Mouse (Mus musculus) heart, postnatal 4 days (tissue): ENCODE measurements around the gene Wscd1. TPM values are rescaled to one million over a fixed set of nuclear protein-coding genes. Genes with fewer than 3 reads are reported as not detected.

Experiments
- DNase-seq: peaks from one replicate; pipeline ENCODE4 v3.0.0; 2021
- total RNA-seq, 2 experiments: library from RNA; stranded (reverse); gene quantifications; 2 replicates each; pipeline ENCODE4 v1.2.3; 2021

The Wscd1 gene
- total RNA-seq, result 1 to 10 TPM; 9.6 TPM

GRCm38 (mm10) chr11:71749671-71750070 is at the start of gene Wscd1:
Wscd1 (plus strand) TSS chr11:71749920.
- DNase-seq, result peak; percentile 21

GRCm38 (mm10) chr11:71728066-71728465 is 21.7 kb upstream of the Wscd1 start:
- DNase-seq, result no peak

GRCm38 (mm10) chr11:71729287-71729686 is 20.4 kb upstream of the Wscd1 start:
- no peak for DNase-seq

- DNase-seq, result no peak
Measured at GRCm38 (mm10) chr11:71733771-71734170, 15.9 kb upstream of the Wscd1 start.

- DNase-seq, result no peak
Measured at GRCm38 (mm10) chr11:71737106-71737505, 12.6 kb upstream of the Wscd1 start.

- DNase-seq, result no peak
Measured at GRCm38 (mm10) chr11:71738501-71739045, 11.1 kb upstream of the Wscd1 start.

GRCm38 (mm10) chr11:71745875-71746274 is 3.8 kb upstream of the Wscd1 start:
- no peak for DNase-seq

GRCm38 (mm10) chr11:71747719-71748118 is 2.0 kb upstream of the Wscd1 start:
- DNase-seq, result peak; percentile 22

GRCm38 (mm10) chr11:71750534-71751173 is 934 bp downstream of the Wscd1 start:
- DNase-seq, result peak; percentile 41

- no peak for DNase-seq
Measured at GRCm38 (mm10) chr11:71751174-71751611, 1.5 kb downstream of the Wscd1 start.

GRCm38 (mm10) chr11:71751689-71752088 is 2.0 kb downstream of the Wscd1 start:
- no peak for DNase-seq

- no peak for DNase-seq
Measured at GRCm38 (mm10) chr11:71752626-71753025, 2.9 kb downstream of the Wscd1 start.

- DNase-seq, result no peak
Measured at GRCm38 (mm10) chr11:71755115-71755514, 5.4 kb downstream of the Wscd1 start.

GRCm38 (mm10) chr11:71756325-71756724 is 6.6 kb downstream of the Wscd1 start:
- DNase-seq, result no peak

- no peak for DNase-seq
Measured at GRCm38 (mm10) chr11:71758211-71759110, 8.7 kb downstream of the Wscd1 start.

GRCm38 (mm10) chr11:71760991-71761390 is 11.3 kb downstream of the Wscd1 start:
- DNase-seq, result no peak

GRCm38 (mm10) chr11:71763154-71763553 is 13.4 kb downstream of the Wscd1 start:
- DNase-seq, result no peak

- DNase-seq, result no peak
Measured at GRCm38 (mm10) chr11:71763651-71764275, 14.0 kb downstream of the Wscd1 start.

- no peak for DNase-seq
Measured at GRCm38 (mm10) chr11:71764743-71765142, 15.0 kb downstream of the Wscd1 start.

- DNase-seq, result no peak
Measured at GRCm38 (mm10) chr11:71765335-71765734, 15.6 kb downstream of the Wscd1 start.

GRCm38 (mm10) chr11:71766380-71766779 is 16.7 kb downstream of the Wscd1 start:
- DNase-seq, result no peak

GRCm38 (mm10) chr11:71767726-71768125 is 18.0 kb downstream of the Wscd1 start:
- no peak for DNase-seq

GRCm38 (mm10) chr11:71769744-71770143 is 20.0 kb downstream of the Wscd1 start:
- no peak for DNase-seq
